Mouse (Mus musculus): ENCODE results near the gene R3hdm2.

DNA sequence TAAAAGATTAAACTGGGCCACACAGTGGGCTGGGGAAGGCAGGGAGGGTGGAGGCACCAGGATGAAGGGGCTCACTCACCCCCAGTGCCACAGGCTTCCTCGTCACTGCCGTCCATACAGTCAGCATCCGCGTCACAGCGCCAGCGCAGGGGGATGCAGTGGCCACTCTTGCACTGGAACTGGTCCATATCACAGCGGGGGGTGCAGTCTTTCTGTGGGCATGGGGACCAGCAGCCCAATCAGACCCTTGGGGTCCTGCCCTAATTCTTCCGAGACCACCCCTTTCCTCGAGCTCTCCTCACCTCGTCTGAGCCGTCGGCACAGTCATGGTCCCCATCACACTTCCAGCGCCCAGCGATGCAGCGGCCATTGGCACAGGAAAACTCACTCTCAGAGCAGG is 168.1 kb downstream of the R3hdm2 start:
- TF ChIP-seq POLR2A (IDR thresholded peaks at IDR 0.05; ENCODE audit: control insufficient read depth in 1 of 2, insufficient read depth in 1 of 2, low read depth in 1 of 2, low read length in 2 of 2, poor library complexity in 1 of 2), result no peak
- TF ChIP-seq EP300 (IDR thresholded peaks at IDR 0.05; ENCODE audit: low read depth in 1 of 2, low read length in 2 of 2), result no peak
- TF ChIP-seq NELFE (IDR thresholded peaks at IDR 0.05; ENCODE audit: low read depth, low read length), result no peak
- no peak for TF ChIP-seq POLR2AphosphoS5 (IDR thresholded peaks at IDR 0.05; ENCODE audit: borderline replicate concordance, low read depth, low read length)
- TF ChIP-seq HCFC1 (IDR thresholded peaks at IDR 0.05; ENCODE audit: low read depth, low read length), result no peak
- TF ChIP-seq ETS1 (IDR thresholded peaks at IDR 0.05; ENCODE audit: low read depth, low read length), result no peak
- TF ChIP-seq UBTF (IDR thresholded peaks at IDR 0.05; ENCODE audit: borderline replicate concordance, insufficient read depth, low read depth, low read length), result no peak
- TF ChIP-seq TCF12 (IDR thresholded peaks at IDR 0.05; ENCODE audit: low read depth, low read length), result no peak
- no peak for TF ChIP-seq CTCF (IDR thresholded peaks at IDR 0.05 in 2 of 3, conservative IDR thresholded peaks at IDR 0.05 in 1 of 3; ENCODE audit: control insufficient read depth in 1 of 3, insufficient read depth in 1 of 3, low read depth in 2 of 3, low read length in 3 of 3, poor library complexity in 1 of 3, severe bottlenecking in 1 of 3)
- TF ChIP-seq ZMIZ1 (IDR thresholded peaks at IDR 0.05; ENCODE audit: low read depth, low read length), result no peak

Measured in MEL (cell line).